Mouse (Mus musculus): ENCODE results near the gene Rnf31. TPM values are rescaled to one million over a fixed set of nuclear protein-coding genes. Genes with fewer than 3 reads are reported as not detected.

Gene Rnf31
- polyA plus RNA-seq, 1 experiment from 2014 or later: 10.2 TPM

DNA sequence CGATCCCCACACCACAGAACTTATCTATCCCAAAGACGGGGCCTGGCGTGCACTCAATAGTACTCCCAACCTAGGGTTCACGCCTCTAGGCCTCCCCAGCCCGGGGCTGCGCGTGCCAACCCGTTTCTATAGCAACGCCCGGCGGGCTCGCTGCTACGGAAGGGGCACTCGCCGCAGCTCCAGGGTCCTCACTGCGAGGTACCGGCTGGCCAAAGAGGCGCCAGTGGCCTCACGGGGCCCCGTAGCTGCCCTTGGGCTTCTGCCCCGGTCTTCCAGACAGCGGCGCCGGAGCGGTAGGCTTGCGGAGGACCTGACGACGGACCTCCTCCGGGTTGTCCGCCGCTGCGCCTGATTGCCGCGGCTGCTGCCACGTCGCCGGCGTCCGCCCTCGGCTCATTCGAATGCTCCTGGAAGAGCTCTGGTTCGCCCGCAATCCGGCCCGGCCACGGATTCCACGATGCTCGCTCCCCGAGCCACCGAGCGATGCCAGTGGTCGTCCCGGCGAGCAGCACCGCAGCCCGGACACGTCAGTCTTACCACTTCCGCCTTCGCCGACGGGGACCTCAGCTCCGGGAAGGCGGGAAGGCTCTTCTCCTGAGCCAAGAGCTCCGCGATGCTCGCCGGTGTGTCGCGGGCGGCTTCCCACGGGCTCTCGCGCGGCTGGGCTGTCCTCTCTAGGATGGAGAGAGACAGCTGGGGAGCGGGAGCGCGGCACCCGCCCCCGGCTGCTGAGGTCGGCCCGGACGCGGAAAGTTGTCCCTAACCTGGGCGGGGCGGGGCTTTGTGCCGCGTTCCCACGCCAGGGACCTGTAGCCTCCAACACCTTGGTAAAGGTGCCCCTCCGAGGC, 51.8 kb downstream of the Rnf31 start, which contains the start of gene Tm9sf1:
TSS of gene Tm9sf1 (minus strand) at position 747 of the 848 bp plus-strand sequence.
- under 1% methylated on average over 88 of the region's 89 CpGs for WGBS

GRCm38 (mm10) chr14:55644261-55644888, 52.9 kb downstream of the Rnf31 start:
- H3K4me3 ChIP-seq (ENCODE audit: low read depth, low read length): peak overlapping the region; percentile 94
- no peak for DNase-seq (ENCODE audit: low spot score)
- no peak overlapping the region for H3K27ac ChIP-seq (ENCODE audit: low read depth, low read length)
- H3K4me1 ChIP-seq (ENCODE audit: control insufficient read depth, insufficient read depth, low read length): peaks cover 15% of the 10 kb centered on the region
- 34% methylated on average over 17 of the region's 17 CpGs for WGBS
- no peaks in the 10 kb centered on the region for H3K27me3 ChIP-seq (ENCODE audit: control insufficient read depth, insufficient read depth, low read length)
- H3K4me2 ChIP-seq (ENCODE audit: low read depth): peak overlapping the region; percentile 72
- ATAC-seq (ENCODE audit: insufficient read depth, low FRiP score, low TSS enrichment): no peak
- H3K36me3 ChIP-seq (ENCODE audit: control insufficient read depth, insufficient read depth, low read length): 0 out of 2 replicates have a peak, but pooled peaks cover 3% of the 10 kb centered on the region
- H3K9ac ChIP-seq (ENCODE audit: low read length): peak overlapping the region; percentile 95
- H3K9me3 ChIP-seq (ENCODE audit: control insufficient read depth, low read length): no peaks in the 10 kb centered on the region

More for the DNA sequence above, 51.8 kb downstream of the Rnf31 start, which contains the start of gene Tm9sf1:
- peak; percentile 87 for DNase-seq (ENCODE audit: low spot score)
- Histone ChIP-seq H3K4me3 (ENCODE audit: low read depth, low read length) (peak within 1 kb of the TSS; percentile 94), H3K9me3 (ENCODE audit: control insufficient read depth, low read length) (no peaks in the 10 kb centered on the region), H3K27ac (ENCODE audit: low read depth, low read length) (peak within 1 kb of the TSS; percentile 92), H3K4me1 (ENCODE audit: control insufficient read depth, insufficient read depth, low read length) (peaks cover 15% of the 10 kb centered on the region), H3K27me3 (ENCODE audit: control insufficient read depth, insufficient read depth, low read length) (no peaks in the 10 kb centered on the region), H3K4me2 (ENCODE audit: low read depth) (peak within 1 kb of the TSS; percentile 72), H3K9ac (ENCODE audit: low read length) (peak within 1 kb of the TSS; percentile 95), H3K36me3 (ENCODE audit: control insufficient read depth, insufficient read depth, low read length) (0 out of 2 replicates have a peak, but pooled peaks cover 3% of the 10 kb centered on the region)
- ATAC-seq (ENCODE audit: insufficient read depth, low FRiP score, low TSS enrichment): peak; percentile 86

GRCm38 (mm10) chr14:55649884-55650283, 58.4 kb downstream of the Rnf31 start, which contains the start of gene Tssk4:
TSS of gene Tssk4 (plus strand) at chr14:55650184.
- Histone ChIP-seq H3K4me1 (ENCODE audit: control insufficient read depth, insufficient read depth, low read length) (no peaks in the 10 kb centered on the region), H3K27me3 (ENCODE audit: control insufficient read depth, insufficient read depth, low read length) (no peaks in the 10 kb centered on the region), H3K27ac (ENCODE audit: low read depth, low read length) (no peak within 1 kb of the TSS), H3K4me3 (ENCODE audit: low read depth, low read length) (no peak within 1 kb of the TSS), H3K36me3 (ENCODE audit: control insufficient read depth, insufficient read depth, low read length) (0 out of 2 replicates have a peak, but pooled peaks cover 3% of the 10 kb centered on the region), H3K4me2 (ENCODE audit: low read depth) (no peak within 1 kb of the TSS), H3K9me3 (ENCODE audit: control insufficient read depth, low read length) (no peaks in the 10 kb centered on the region), H3K9ac (ENCODE audit: low read length) (no peak within 1 kb of the TSS)
- WGBS: 94% methylated on average over 2 of the region's 2 CpGs
- no peak for ATAC-seq (ENCODE audit: insufficient read depth, low FRiP score, low TSS enrichment)
- no peak for DNase-seq (ENCODE audit: low spot score)

DNA sequence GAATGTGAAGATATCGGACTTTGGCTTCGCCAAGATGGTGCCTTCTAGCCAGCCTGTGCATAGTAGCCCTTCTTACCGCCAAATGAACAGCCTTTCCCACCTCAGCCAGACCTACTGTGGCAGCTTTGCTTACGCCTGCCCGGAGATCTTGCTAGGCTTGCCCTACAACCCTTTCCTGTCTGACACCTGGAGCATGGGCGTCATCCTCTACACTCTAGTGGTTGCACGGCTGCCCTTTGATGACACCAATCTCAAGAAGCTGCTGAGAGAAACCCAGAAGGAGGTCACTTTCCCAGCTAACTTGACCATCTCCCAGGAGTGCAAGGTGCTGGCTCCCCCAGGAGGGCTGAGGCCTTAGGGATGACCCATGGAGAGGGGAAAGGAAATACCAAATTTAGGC, 60.0 kb downstream of the Rnf31 start:
- H3K9ac ChIP-seq (ENCODE audit: low read length): no peak overlapping the region
- DNase-seq (ENCODE audit: low spot score) (no peak), ATAC-seq (ENCODE audit: insufficient read depth, low FRiP score, low TSS enrichment) (no peak)
- no peak overlapping the region for H3K4me2 ChIP-seq (ENCODE audit: low read depth)
- H3K27me3 ChIP-seq (ENCODE audit: control insufficient read depth, insufficient read depth, low read length): no peaks in the 10 kb centered on the region
- H3K36me3 ChIP-seq (ENCODE audit: control insufficient read depth, insufficient read depth, low read length): 0 out of 2 replicates have a peak, but pooled peaks cover 1% of the 10 kb centered on the region
- no peaks in the 10 kb centered on the region for H3K4me1 ChIP-seq (ENCODE audit: control insufficient read depth, insufficient read depth, low read length)
- H3K27ac ChIP-seq (ENCODE audit: low read depth, low read length): no peak overlapping the region
- 85% methylated on average over 7 of the region's 7 CpGs for WGBS
- no peaks in the 10 kb centered on the region for H3K9me3 ChIP-seq (ENCODE audit: control insufficient read depth, low read length)
- no peak overlapping the region for H3K4me3 ChIP-seq (ENCODE audit: low read depth, low read length)

Other genes with a start within 250 kb of the Rnf31 start
- 33.2 and 36.5 TPM in 2 replicates for gene Dhrs4, start 113.0 kb upstream of the Rnf31 start, polyA plus RNA-seq (2014; fragmentation: Nextera tagmentation; extraction: Ambion mirVana)
- 9.4 and 9.5 TPM in 2 replicates for gene Carmil3, start 101.1 kb upstream of the Rnf31 start, polyA plus RNA-seq (2014; fragmentation: Nextera tagmentation; extraction: Ambion mirVana)
- 0.99 and 1.7 TPM in 2 replicates for gene Cpne6, start 81.3 kb upstream of the Rnf31 start, polyA plus RNA-seq (2014; fragmentation: Nextera tagmentation; extraction: Ambion mirVana)
- not detected in 2 replicates for gene Nrl, start 66.7 kb upstream of the Rnf31 start, polyA plus RNA-seq (2014; fragmentation: Nextera tagmentation; extraction: Ambion mirVana)
- gene Pck2, start 51.4 kb upstream of the Rnf31 start, polyA plus RNA-seq (2014; fragmentation: Nextera tagmentation; extraction: Ambion mirVana): 14.5 and 14.7 TPM in 2 replicates
- 84.4 and 85.1 TPM in 2 replicates for gene Dcaf11, start 31.7 kb upstream of the Rnf31 start, polyA plus RNA-seq (2014; fragmentation: Nextera tagmentation; extraction: Ambion mirVana)
- gene A730061H03Rik, start 31.3 kb upstream of the Rnf31 start, polyA plus RNA-seq (2014; fragmentation: Nextera tagmentation; extraction: Ambion mirVana): 0.80 TPM in 1 of 2 replicates, not detected in the other
- 4.7 and 6.8 TPM in 2 replicates for gene Fitm1, start 16.1 kb upstream of the Rnf31 start, polyA plus RNA-seq (2014; fragmentation: Nextera tagmentation; extraction: Ambion mirVana)
- gene Psme1, start 13.6 kb upstream of the Rnf31 start, polyA plus RNA-seq (2014; fragmentation: Nextera tagmentation; extraction: Ambion mirVana): 112 and 123 TPM in 2 replicates
- gene Emc9, start 6.4 kb upstream of the Rnf31 start, polyA plus RNA-seq (2014; fragmentation: Nextera tagmentation; extraction: Ambion mirVana): 6.0 and 7.6 TPM in 2 replicates
- gene Psme2, start 595 bp upstream of the Rnf31 start, polyA plus RNA-seq (2014; fragmentation: Nextera tagmentation; extraction: Ambion mirVana): 188 and 218 TPM in 2 replicates
- gene Irf9, start 11.9 kb downstream of the Rnf31 start, polyA plus RNA-seq (2014; fragmentation: Nextera tagmentation; extraction: Ambion mirVana): 5.7 and 5.9 TPM in 2 replicates
- 12.0 and 12.4 TPM in 2 replicates for gene Rec8, start 26.3 kb downstream of the Rnf31 start, polyA plus RNA-seq (2014; fragmentation: Nextera tagmentation; extraction: Ambion mirVana)
- gene Ipo4, start 44.2 kb downstream of the Rnf31 start, polyA plus RNA-seq (2014; fragmentation: Nextera tagmentation; extraction: Ambion mirVana): 99.2 and 104 TPM in 2 replicates
- gene Gm49378, start 46.2 kb downstream of the Rnf31 start, polyA plus RNA-seq (2014; fragmentation: Nextera tagmentation; extraction: Ambion mirVana): 1.0 and 1.6 TPM in 2 replicates
- gene Tm9sf1, start 52.1 kb downstream of the Rnf31 start, polyA plus RNA-seq (2014; fragmentation: Nextera tagmentation; extraction: Ambion mirVana): 64.2 and 65.8 TPM in 2 replicates
- 0.89 and 0.93 TPM in 2 replicates for gene Tssk4, start 58.5 kb downstream of the Rnf31 start, polyA plus RNA-seq (2014; fragmentation: Nextera tagmentation; extraction: Ambion mirVana)
- gene Mdp1, start 68.8 kb downstream of the Rnf31 start, polyA plus RNA-seq (2014; fragmentation: Nextera tagmentation; extraction: Ambion mirVana): 65.5 and 65.7 TPM in 2 replicates
- gene Gmpr2, start 80.2 kb downstream of the Rnf31 start, polyA plus RNA-seq (2014; fragmentation: Nextera tagmentation; extraction: Ambion mirVana): 53.1 and 66.7 TPM in 2 replicates
- gene Nedd8, start 80.4 kb downstream of the Rnf31 start, polyA plus RNA-seq (2014; fragmentation: Nextera tagmentation; extraction: Ambion mirVana): 573 and 583 TPM in 2 replicates
- 50.7 and 61.2 TPM in 2 replicates for gene Tinf2, start 90.1 kb downstream of the Rnf31 start, polyA plus RNA-seq (2014; fragmentation: Nextera tagmentation; extraction: Ambion mirVana)
- 0.37 and 0.57 TPM in 2 replicates for gene Tgm1, start 122.2 kb downstream of the Rnf31 start, polyA plus RNA-seq (2014; fragmentation: Nextera tagmentation; extraction: Ambion mirVana)
- 26.5 and 29.3 TPM in 2 replicates for gene Rabggta, start 130.6 kb downstream of the Rnf31 start, polyA plus RNA-seq (2014; fragmentation: Nextera tagmentation; extraction: Ambion mirVana)
- 68.6 and 76.8 TPM in 2 replicates for gene Dhrs1, start 154.0 kb downstream of the Rnf31 start, polyA plus RNA-seq (2014; fragmentation: Nextera tagmentation; extraction: Ambion mirVana)
- gene Nop9, start 154.0 kb downstream of the Rnf31 start, polyA plus RNA-seq (2014; fragmentation: Nextera tagmentation; extraction: Ambion mirVana): 51.9 and 53.8 TPM in 2 replicates
- gene Cideb, start 166.8 kb downstream of the Rnf31 start, polyA plus RNA-seq (2014; fragmentation: Nextera tagmentation; extraction: Ambion mirVana): 0.32 TPM in 1 of 2 replicates, not detected in the other
- gene Ltb4r2, start 169.7 kb downstream of the Rnf31 start, polyA plus RNA-seq (2014; fragmentation: Nextera tagmentation; extraction: Ambion mirVana): 0.20 and 0.52 TPM in 2 replicates
- gene Ltb4r1, start 174.3 kb downstream of the Rnf31 start, polyA plus RNA-seq (2014; fragmentation: Nextera tagmentation; extraction: Ambion mirVana): 0.18 and 0.27 TPM in 2 replicates
- gene Adcy4, start 192.4 kb downstream of the Rnf31 start, polyA plus RNA-seq (2014; fragmentation: Nextera tagmentation; extraction: Ambion mirVana): 8.9 and 9.0 TPM in 2 replicates
- 14.2 and 16.6 TPM in 2 replicates for gene Ripk3, start 197.2 kb downstream of the Rnf31 start, polyA plus RNA-seq (2014; fragmentation: Nextera tagmentation; extraction: Ambion mirVana)
- 25.9 and 33.7 TPM in 2 replicates for gene Nfatc4, start 231.4 kb downstream of the Rnf31 start, polyA plus RNA-seq (2014; fragmentation: Nextera tagmentation; extraction: Ambion mirVana)

Measured in neural tube, embryonic 11.5 days (tissue).